Comparison of ENCODE assay signal across 10 mouse cellular contexts in the genomic region with DNA sequence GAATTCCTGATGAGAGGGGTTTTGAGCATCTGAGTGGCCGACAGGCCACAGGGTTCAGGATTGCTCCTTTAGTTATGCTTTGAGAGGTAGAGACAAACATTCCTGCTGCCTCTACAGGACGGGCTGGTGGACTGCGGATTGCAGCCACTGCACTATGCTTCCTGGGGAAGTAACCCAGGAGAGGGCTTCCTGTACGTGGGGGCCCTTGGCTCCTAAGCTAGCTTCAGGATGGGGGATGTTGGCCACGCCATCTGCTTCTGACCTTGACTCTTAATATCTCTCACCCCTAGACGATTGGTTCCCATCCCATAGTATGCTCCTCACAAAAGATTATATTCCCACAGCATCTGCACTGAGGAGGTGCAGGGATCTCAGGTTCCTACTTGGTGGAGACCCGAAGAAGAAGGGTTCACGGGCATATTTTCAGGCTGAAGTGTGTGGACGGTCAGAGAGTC. TPM values are rescaled to one million over a fixed set of nuclear protein-coding genes. Genes with fewer than 3 reads are reported as not detected.
DNase-seq lines count a peak whose midpoint lies in the region; ATAC-seq and TF ChIP-seq lines count a peak whose summit lies in the region.
"Had no signal": no experiment of that assay in that cellular context is flagged by ENCODE, and none has a peak within 500 bp of the region (broad histone marks: within the 10 kb centered on the region; RNA-seq: fewer than 3 reads in every experiment).

No protein-coding gene starts in this region.

- TF ChIP-seq POLR2A in lung, adult 2 months (IDR thresholded peaks at IDR 0.05; ENCODE audit: borderline replicate concordance, extremely low read depth, low read depth, low read length): no peak

- peak overlapping the region; percentile 21; the same call in 1 of the 2 replicates for H3K4me2 ChIP-seq in lung, embryonic 14.5 days
- H3K4me2 ChIP-seq in heart, embryonic 14.5 days (ENCODE audit: low read length): peak overlapping the region; percentile 22; the same call in 1 of the 2 replicates

- no peak for TF ChIP-seq CTCF in gastrocnemius, adult 2 months (IDR thresholded peaks at IDR 0.05)
- no peak for TF ChIP-seq CTCF in lung, embryonic 14.5 days (IDR thresholded peaks at IDR 0.05; ENCODE audit: low read depth)
- TF ChIP-seq CTCF in lung, adult 2 months (IDR thresholded peaks at IDR 0.05; ENCODE audit: insufficient read depth, low read length): no peak

- 52% methylated on average over 9 of the region's 9 CpGs for WGBS in lung, embryonic 14.5 days
- WGBS in lung, adult 2 months: 37% methylated on average over 9 of the region's 9 CpGs
- 39% methylated on average over 9 of the region's 9 CpGs for WGBS in heart, embryonic 14.5 days

- H3K36me3 ChIP-seq in lung, embryonic 14.5 days (ENCODE audit: insufficient read depth): peaks cover 14% of the 10 kb centered on the region
- H3K36me3 ChIP-seq in heart, embryonic 14.5 days (ENCODE audit: control insufficient read depth, insufficient read depth, low read length): peaks cover 13% of the 10 kb centered on the region
- H3K36me3 ChIP-seq in megakaryocyte, embryonic 14.5 days (replicated peaks; ENCODE audit: low read length): peaks cover 1% of the 10 kb centered on the region

- no peaks in the 10 kb centered on the region for H3K9me3 ChIP-seq in lung, embryonic 14.5 days (ENCODE audit: low read depth, low read length)
- H3K9me3 ChIP-seq in heart, embryonic 14.5 days (ENCODE audit: control insufficient read depth, low read length): no peaks in the 10 kb centered on the region
- no peaks in the 10 kb centered on the region for H3K9me3 ChIP-seq in megakaryocyte, embryonic 14.5 days

- intact Hi-C loops in gastrocnemius, adult 2 months (cut with DNase I): no loop called here

- no peak overlapping the region for H3K9ac ChIP-seq in lung, embryonic 14.5 days
- no peak overlapping the region; the same call in 1 of the 2 replicates for H3K9ac ChIP-seq in heart, embryonic 14.5 days (ENCODE audit: low read length)

- H3K4me1 ChIP-seq in lung, embryonic 14.5 days (ENCODE audit: insufficient read depth): peaks cover 21% of the 10 kb centered on the region
- H3K4me1 ChIP-seq in lung, adult 2 months (ENCODE audit: control insufficient read depth, insufficient read depth, low read length): peaks cover 12% of the 10 kb centered on the region
- H3K4me1 ChIP-seq in heart, embryonic 14.5 days (ENCODE audit: control insufficient read depth in 2 of 2, insufficient read depth in 2 of 2, low read length in 2 of 2): peaks cover 26 to 50% of the 10 kb centered on the region in 2 experiments
- peaks cover 85% of the 10 kb centered on the region for H3K4me1 ChIP-seq in megakaryocyte, embryonic 14.5 days

- peak overlapping the region; percentile 78 for H3K27ac ChIP-seq in gastrocnemius, adult 2 months
- peak overlapping the region; percentile 83; the same call in 1 of the 2 replicates for H3K27ac ChIP-seq in lung, embryonic 14.5 days (ENCODE audit: low read depth)
- peak overlapping the region; percentile 46 to 77 for H3K27ac ChIP-seq in heart, embryonic 14.5 days (replicated peaks in 1 of 2; ENCODE audit: control insufficient read depth in 1 of 2, insufficient read depth in 1 of 2, low read depth in 2 of 2, low read length in 2 of 2)

- no peak for DNase-seq in gastrocnemius, adult 2 months
- no peak for DNase-seq in gastrocnemius, adult 8-10 months (ENCODE audit: low spot score in 2 of 2)
- DNase-seq in lung, embryonic 14.5 days: peak; percentile 45
- DNase-seq in lung, adult 2 months: no peak
- no peak for DNase-seq in thymus, adult 18-20 months
- DNase-seq: thymus, postnatal 14 days had no signal

- ATAC-seq in lung, embryonic 14.5 days (ENCODE audit: insufficient read depth): no peak
- ATAC-seq in heart, embryonic 14.5 days (ENCODE audit: insufficient number of reproducible peaks, insufficient read depth, low FRiP score, low read depth): no peak
- no peak for ATAC-seq in cerebellum, adult (ENCODE audit: insufficient number of reproducible peaks, low FRiP score, low TSS enrichment)
- ATAC-seq: activated CD4-positive, CD25-positive, alpha-beta regulatory T cell, adult 4 months had no signal

- H3K4me3 ChIP-seq in gastrocnemius, adult 2 months: peak overlapping the region; percentile 11
- no peak overlapping the region for H3K4me3 ChIP-seq in lung, embryonic 14.5 days (ENCODE audit: low read depth, low read length)
- H3K4me3 ChIP-seq in lung, adult 2 months (replicated peaks; ENCODE audit: extremely low read depth, low read depth, low read length): no peak overlapping the region
- no peak overlapping the region for H3K4me3 ChIP-seq in heart, embryonic 14.5 days (ENCODE audit: control insufficient read depth in 1 of 2, insufficient read depth in 1 of 2, low read depth in 1 of 2, low read length in 2 of 2)
- H3K4me3 ChIP-seq in megakaryocyte, embryonic 14.5 days (replicated peaks): peak overlapping the region; percentile 23

- no peaks in the 10 kb centered on the region for H3K27me3 ChIP-seq in lung, embryonic 14.5 days (ENCODE audit: insufficient read depth, low read length)
- no peaks in the 10 kb centered on the region for H3K27me3 ChIP-seq in heart, embryonic 14.5 days (ENCODE audit: control insufficient read depth, insufficient read depth, low read length)
- peaks cover 55% of the 10 kb centered on the region for H3K27me3 ChIP-seq in megakaryocyte, embryonic 14.5 days (replicated peaks)

RNA-seq across cellular contexts. Expression of a gene that starts 18.0 kb away (rescaled TPM):
- total RNA-seq in gastrocnemius, adult 2 months (2021): 1 to 10 TPM; 2.2 to 2.3 TPM
- 1 to 10 TPM; 1.5 to 4.9 (median 3.5) TPM for total RNA-seq in gastrocnemius, adult 8-10 months (2022)
- 31.1 and 38.8 TPM in 2 replicates for polyA plus RNA-seq in lung, embryonic 14.5 days (2014; fragmentation: Nextera tagmentation; extraction: Ambion mirVana)
- polyA plus RNA-seq in lung, adult 2 months (2012; rRNA removed): 283 and 341 TPM in 2 replicates
- polyA plus RNA-seq in heart, embryonic 14.5 days (2014; fragmentation: Nextera tagmentation; extraction: Ambion mirVana): 25.3 and 32.5 TPM in 2 replicates
- polyA plus RNA-seq in megakaryocyte, embryonic 14.5 days (2012; ENCODE audit: insufficient read depth, low replicate concordance): 3.6 and 19.1 TPM in 2 replicates
- polyA plus RNA-seq: activated CD4-positive, CD25-positive, alpha-beta regulatory T cell, adult 4 months had no signal

RNA-seq across cellular contexts. Expression of a gene that starts 21.9 kb away (rescaled TPM):
- 1 to 10 TPM; 4.0 to 4.7 TPM for total RNA-seq in gastrocnemius, adult 2 months (2021)
- total RNA-seq in gastrocnemius, adult 8-10 months (2022): 1 to 10 TPM; 2.5 to 3.9 (median 3.3) TPM
- polyA plus RNA-seq in lung, embryonic 14.5 days (2014; fragmentation: Nextera tagmentation; extraction: Ambion mirVana): 30.9 and 34.0 TPM in 2 replicates
- polyA plus RNA-seq in lung, adult 2 months (2012; rRNA removed): 10.5 and 13.8 TPM in 2 replicates
- 27.6 and 27.7 TPM in 2 replicates for polyA plus RNA-seq in heart, embryonic 14.5 days (2014; fragmentation: Nextera tagmentation; extraction: Ambion mirVana)
- 2.0 and 8.8 TPM in 2 replicates for polyA plus RNA-seq in megakaryocyte, embryonic 14.5 days (2012; ENCODE audit: insufficient read depth, low replicate concordance)

RNA-seq across cellular contexts. Expression of a gene that starts 21.9 kb away (rescaled TPM):
- total RNA-seq in gastrocnemius, adult 2 months (2021): under 1 TPM; 0.28 to 0.46 TPM
- total RNA-seq in gastrocnemius, adult 8-10 months (2022): under 1 TPM in 3 of 4 experiments, not detected in 1; 0.39 to 0.46 (median 0.45) TPM
- polyA plus RNA-seq in lung, embryonic 14.5 days (2014; fragmentation: Nextera tagmentation; extraction: Ambion mirVana): 1.0 and 1.4 TPM in 2 replicates
- polyA plus RNA-seq in lung, adult 2 months (2012; rRNA removed): 2.3 and 3.1 TPM in 2 replicates
- 0.24 and 0.40 TPM in 2 replicates for polyA plus RNA-seq in heart, embryonic 14.5 days (2014; fragmentation: Nextera tagmentation; extraction: Ambion mirVana)
- not detected in 2 replicates for polyA plus RNA-seq in megakaryocyte, embryonic 14.5 days (2012; ENCODE audit: insufficient read depth, low replicate concordance)
- polyA plus RNA-seq: activated CD4-positive, CD25-positive, alpha-beta regulatory T cell, adult 4 months had no signal

RNA-seq across cellular contexts. Expression of a gene that starts 42.9 kb away (rescaled TPM):
- total RNA-seq in gastrocnemius, adult 2 months (2021): 1,000 to 10,000 TPM; 2,168 to 2,432 TPM
- 1,000 to 10,000 TPM; 1,901 to 2,305 (median 2,120) TPM for total RNA-seq in gastrocnemius, adult 8-10 months (2022)
- polyA plus RNA-seq in lung, embryonic 14.5 days (2014; fragmentation: Nextera tagmentation; extraction: Ambion mirVana): 1,651 and 1,692 TPM in 2 replicates
- polyA plus RNA-seq in lung, adult 2 months (2012; rRNA removed): 4,642 and 7,955 TPM in 2 replicates
- 1,816 and 1,859 TPM in 2 replicates for polyA plus RNA-seq in heart, embryonic 14.5 days (2014; fragmentation: Nextera tagmentation; extraction: Ambion mirVana)
- polyA plus RNA-seq in megakaryocyte, embryonic 14.5 days (2012; ENCODE audit: insufficient read depth, low replicate concordance): 7,037 and 23,567 TPM in 2 replicates

Comparison
In these comparisons a context has a peak if more than half of its experiments do, and no peak if none do; other contexts are left out.
1. H3K4me3 ChIP-seq: peak in gastrocnemius, adult 2 months (single experiment) and megakaryocyte, embryonic 14.5 days (single experiment); none in lung, embryonic 14.5 days (single experiment), lung, adult 2 months (single experiment) and heart, embryonic 14.5 days (0 of 2).
2. Peak in every context shown above with its lines, with median percentiles within 50 percentile points of each other: H3K27ac ChIP-seq.